Mouse (Mus musculus) liver, embryonic 16.5 days (tissue): ENCODE results near the gene Ddx54. TPM values are rescaled to one million over a fixed set of nuclear protein-coding genes. Genes with fewer than 3 reads are reported as not detected.
A peak's percentile ranks its signal among the peaks of the same experiment; 100 is the strongest.

Experiments used
- ATAC-seq: fragments of 200-750 bp; cut with Nextera tagmentation; 2 replicates; pipeline ENCODE4 v1.8.0; 2017; ENCODE audit warnings: low read depth, mild to moderate bottlenecking, moderate number of reproducible peaks, moderate library complexity
- H3K27ac ChIP-seq: fragments of 300-500 bp; sonication (generic); 2 replicates; pipeline ENCODE4 v1.5.1; 2014; ENCODE audit warnings: mild to moderate bottlenecking, low read length
- H3K27me3 ChIP-seq: fragments of 300-500 bp; sonication (generic); 2 replicates; pipeline ENCODE4 v1.6.1; 2014; ENCODE audit warnings: low read depth, low read length, mixed read lengths; ENCODE audit not compliant: control insufficient read depth, insufficient read depth
- H3K36me3 ChIP-seq: fragments of 300-500 bp; sonication (generic); 2 replicates; pipeline ENCODE4 v1.6.1; 2014; ENCODE audit warnings: mild to moderate bottlenecking; ENCODE audit not compliant: control insufficient read depth, insufficient read depth
- H3K4me1 ChIP-seq: fragments of 300-500 bp; sonication (generic); 2 replicates; pipeline ENCODE4 v1.6.1; 2014; ENCODE audit warnings: low read depth, low read length, mixed read lengths; ENCODE audit not compliant: control insufficient read depth
- H3K4me2 ChIP-seq: fragments of 300-500 bp; sonication (generic); 2 replicates; pipeline ENCODE4 v1.6.1; 2014; ENCODE audit warnings: low read depth, low read length, mixed read lengths
- H3K4me3 ChIP-seq: fragments of 300-500 bp; sonication (generic); 2 replicates; pipeline ENCODE4 v1.5.1; 2014; ENCODE audit warnings: low read depth, mild to moderate bottlenecking, low read length
- H3K9ac ChIP-seq: fragments of 300-500 bp; sonication (generic); 2 replicates; pipeline ENCODE4 v1.6.1; 2014; ENCODE audit warnings: low read depth, low read length
- H3K9me3 ChIP-seq: fragments of 300-500 bp; sonication (generic); replicated peaks from 2 replicates; pipeline ENCODE4 v1.6.1; 2016; ENCODE audit warnings: low read length; ENCODE audit not compliant: control insufficient read depth
- WGBS: fragments of 180-500 bp; shearing (Covaris S2); extraction: QIAGEN DNeasy Blood & Tissue Kit; methylation state at CpG from one replicate; pipeline ENCODE4 v1.1.7; 2014; ENCODE audit not compliant: insufficient replicate concordance; 5-methylcytosine and 5-hydroxymethylcytosine counted together
- polyA plus RNA-seq: library from polyadenylated mRNA; unstranded; fragments of >200 nt; fragmentation: Nextera tagmentation; extraction: Ambion mirVana; gene quantifications from 2 replicates; pipeline ENCODE4 v1.2.1, GENCODE M21; 2015

Ddx54 gene
- polyA plus RNA-seq, 1 experiment from 2014 or later: 16.1 TPM

GRCm38 (mm10) chr5:120578504-120579081, 33.9 kb upstream of the Ddx54 start:
- Histone ChIP-seq H3K4me2 (peak overlapping the region; percentile 68), H3K9ac (peak overlapping the region; percentile 74), H3K36me3 (peaks cover 29% of the 10 kb centered on the region), H3K27me3 (no peaks in the 10 kb centered on the region), H3K4me1 (peaks cover 47% of the 10 kb centered on the region), H3K27ac (peak overlapping the region; percentile 99), H3K9me3 (no peaks in the 10 kb centered on the region), H3K4me3 (peak overlapping the region; percentile 34)
- ATAC-seq: peak; percentile 22; the same call in 1 of the 2 replicates
- WGBS: 24% methylated on average over 12 of the region's 12 CpGs

GRCm38 (mm10) chr5:120579211-120579897, 33.2 kb upstream of the Ddx54 start:
- peaks cover 35% of the 10 kb centered on the region for H3K36me3 ChIP-seq
- H3K4me2 ChIP-seq: peak overlapping the region; percentile 68
- H3K4me3 ChIP-seq: no peak overlapping the region
- H3K27me3 ChIP-seq: no peaks in the 10 kb centered on the region
- no peaks in the 10 kb centered on the region for H3K9me3 ChIP-seq
- 57% methylated on average over 26 of the region's 26 CpGs for WGBS
- ATAC-seq: 0 out of 2 replicates have a peak, but pooled peaks have one; percentile 3
- peaks cover 47% of the 10 kb centered on the region for H3K4me1 ChIP-seq
- peak overlapping the region; percentile 99 for H3K27ac ChIP-seq
- peak overlapping the region; percentile 74 for H3K9ac ChIP-seq

DNA sequence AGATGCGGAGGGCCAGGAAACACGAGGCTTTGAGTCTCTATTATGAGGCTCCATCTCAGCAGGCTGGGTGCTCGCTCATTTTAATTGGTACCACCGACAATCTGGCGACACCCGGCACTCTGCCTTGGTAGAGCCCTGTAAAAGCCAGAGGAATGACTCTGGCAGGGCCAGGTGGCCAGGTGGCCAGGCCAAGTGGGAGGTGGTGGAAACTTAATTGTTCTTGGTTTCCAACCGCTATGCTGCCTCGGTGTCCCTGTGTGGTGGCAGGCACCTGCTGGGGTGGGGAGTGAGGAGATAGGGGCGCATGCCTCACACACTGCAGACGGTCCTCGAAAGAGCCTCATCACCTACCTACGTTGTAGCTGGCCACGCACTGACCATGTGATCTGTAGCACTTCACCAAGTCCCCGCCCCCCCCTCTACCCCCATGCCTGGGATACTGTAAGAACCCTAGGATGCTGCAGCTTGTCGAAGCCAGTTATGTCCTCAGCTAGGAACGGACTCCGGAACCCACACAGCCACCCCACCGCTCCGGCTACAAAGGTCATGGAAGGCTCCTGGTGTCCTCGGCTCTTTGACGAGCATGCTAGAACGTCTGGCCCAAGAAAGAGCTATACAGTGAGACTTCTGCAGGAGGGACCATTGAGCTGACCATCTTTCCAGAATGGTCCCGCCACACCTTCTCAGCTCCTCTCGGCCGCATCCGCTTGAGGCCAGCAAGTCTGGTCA, 32.5 kb upstream of the Ddx54 start:
- no peak overlapping the region for H3K4me2 ChIP-seq
- no peak overlapping the region for H3K9ac ChIP-seq
- H3K9me3 ChIP-seq: no peaks in the 10 kb centered on the region
- peaks cover 42% of the 10 kb centered on the region for H3K36me3 ChIP-seq
- 84% methylated on average over 26 of the region's 26 CpGs for WGBS
- H3K27ac ChIP-seq: peak overlapping the region; percentile 99; the same call in 1 of the 2 replicates
- peaks cover 46% of the 10 kb centered on the region for H3K4me1 ChIP-seq
- H3K4me3 ChIP-seq: no peak overlapping the region
- H3K27me3 ChIP-seq: no peaks in the 10 kb centered on the region
- no peak for ATAC-seq

DNA sequence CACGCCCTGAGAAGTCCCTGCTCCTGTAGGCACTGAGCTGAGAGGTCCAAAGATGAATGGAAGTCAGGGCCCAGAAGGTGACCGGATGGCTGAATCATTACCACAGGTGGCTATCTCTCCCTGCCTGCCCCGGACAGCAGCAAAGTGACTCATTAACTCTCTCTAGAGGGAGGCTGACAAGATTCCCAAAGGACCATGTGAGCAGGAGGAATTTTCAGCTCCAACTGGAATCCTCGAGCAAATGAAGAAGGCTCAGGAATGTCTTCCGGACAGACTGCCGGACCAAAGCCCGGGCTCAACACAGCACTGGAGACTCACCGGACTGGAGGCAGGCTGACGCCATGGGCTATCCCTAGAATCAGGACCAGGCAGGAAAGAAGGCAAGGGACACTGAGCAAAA, 30.5 kb upstream of the Ddx54 start:
- ATAC-seq: no peak
- 78% methylated on average over 9 of the region's 9 CpGs for WGBS
- H3K4me3 ChIP-seq: no peak overlapping the region
- H3K9me3 ChIP-seq: no peaks in the 10 kb centered on the region
- H3K27me3 ChIP-seq: no peaks in the 10 kb centered on the region
- H3K9ac ChIP-seq: no peak overlapping the region
- H3K36me3 ChIP-seq: peaks cover 43% of the 10 kb centered on the region
- no peak overlapping the region; the same call in 1 of the 2 replicates for H3K27ac ChIP-seq
- H3K4me1 ChIP-seq: peaks cover 55% of the 10 kb centered on the region
- no peak overlapping the region for H3K4me2 ChIP-seq

DNA sequence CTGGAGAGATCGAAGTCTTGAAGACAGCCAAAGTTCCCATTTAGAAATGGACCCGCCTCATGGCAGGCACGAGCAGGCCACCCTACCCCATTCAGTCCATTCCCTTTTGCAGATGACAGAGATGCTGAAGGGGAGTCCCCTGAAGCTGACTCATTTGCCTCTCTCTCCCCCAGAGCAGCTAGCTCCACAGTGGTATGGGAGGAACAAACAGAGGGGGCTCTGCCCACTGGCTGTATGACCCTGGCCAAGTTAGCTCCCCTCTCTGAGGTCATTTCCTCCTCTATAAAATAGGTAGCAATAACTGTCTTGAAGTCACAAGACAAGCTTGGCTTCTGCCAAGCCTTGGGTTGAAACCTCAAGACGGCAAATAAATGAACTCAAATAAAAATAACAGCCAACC, 29.0 kb upstream of the Ddx54 start:
- WGBS: 82% methylated on average over 4 of the region's 4 CpGs
- H3K4me2 ChIP-seq: no peak overlapping the region
- H3K9me3 ChIP-seq: no peaks in the 10 kb centered on the region
- H3K9ac ChIP-seq: no peak overlapping the region
- peaks cover 46% of the 10 kb centered on the region for H3K4me1 ChIP-seq
- no peaks in the 10 kb centered on the region for H3K27me3 ChIP-seq
- H3K36me3 ChIP-seq: peaks cover 43% of the 10 kb centered on the region
- no peak for ATAC-seq
- H3K4me3 ChIP-seq: no peak overlapping the region
- H3K27ac ChIP-seq: no peak overlapping the region

- no peaks in the 10 kb centered on the region for H3K27me3 ChIP-seq
- H3K4me2 ChIP-seq: no peak overlapping the region
These were observed 27.6 kb upstream of the Ddx54 start for GRCm38 (mm10) chr5:120584968-120585367.

GRCm38 (mm10) chr5:120586741-120587615, 25.6 kb upstream of the Ddx54 start:
- peaks cover 24% of the 10 kb centered on the region for H3K36me3 ChIP-seq
- H3K9ac ChIP-seq: peak overlapping the region; percentile 90
- peak overlapping the region; percentile 87 for H3K4me2 ChIP-seq
- H3K4me3 ChIP-seq: peak overlapping the region; percentile 84
- 0 out of 2 replicates have a peak, but pooled peaks cover 4% of the 10 kb centered on the region for H3K9me3 ChIP-seq
- ATAC-seq: peak; percentile 36
- peak overlapping the region; percentile 95 for H3K27ac ChIP-seq
- H3K27me3 ChIP-seq: no peaks in the 10 kb centered on the region
- WGBS: 6% methylated on average over 17 of the region's 17 CpGs
- H3K4me1 ChIP-seq: peaks cover 41% of the 10 kb centered on the region

More at GRCm38 (mm10) chr5:120584968-120585367, 27.6 kb upstream of the Ddx54 start:
- ATAC-seq: no peak
- H3K4me1 ChIP-seq: peaks cover 37% of the 10 kb centered on the region
- H3K9me3 ChIP-seq: no peaks in the 10 kb centered on the region
- no peak overlapping the region for H3K9ac ChIP-seq
- no peak overlapping the region for H3K27ac ChIP-seq
- H3K4me3 ChIP-seq: no peak overlapping the region
- peaks cover 40% of the 10 kb centered on the region for H3K36me3 ChIP-seq
- 67% methylated on average over 15 of the region's 15 CpGs for WGBS

- H3K4me2 ChIP-seq: peak overlapping the region; percentile 87
- H3K27me3 ChIP-seq: no peaks in the 10 kb centered on the region
- H3K9me3 ChIP-seq: 0 out of 2 replicates have a peak, but pooled peaks cover 4% of the 10 kb centered on the region
- peaks cover 22% of the 10 kb centered on the region for H3K36me3 ChIP-seq
- H3K27ac ChIP-seq: peak overlapping the region; percentile 95
- 3% methylated on average over 9 of the region's 9 CpGs for WGBS
- H3K4me1 ChIP-seq: peaks cover 37% of the 10 kb centered on the region
- H3K9ac ChIP-seq: peak overlapping the region; percentile 90
- H3K4me3 ChIP-seq: peak overlapping the region; percentile 84
- ATAC-seq: peak; percentile 47
These were observed 25.0 kb upstream of the Ddx54 start for GRCm38 (mm10) chr5:120587616-120587926.
